Mouse (Mus musculus): ENCODE measurements at regions not wholly inside any gene's neighbourhood (a gene's known extent, or its start where the extent isn't known, plus 50 kb on each side); places are given as distances from the start of the nearest gene placed in this dataset.
"Not testable (repeated sequence)": the region's sequence is repeated elsewhere in the genome, so short reads cannot be mapped to it uniquely, and the experiment has no call there.

DNA sequence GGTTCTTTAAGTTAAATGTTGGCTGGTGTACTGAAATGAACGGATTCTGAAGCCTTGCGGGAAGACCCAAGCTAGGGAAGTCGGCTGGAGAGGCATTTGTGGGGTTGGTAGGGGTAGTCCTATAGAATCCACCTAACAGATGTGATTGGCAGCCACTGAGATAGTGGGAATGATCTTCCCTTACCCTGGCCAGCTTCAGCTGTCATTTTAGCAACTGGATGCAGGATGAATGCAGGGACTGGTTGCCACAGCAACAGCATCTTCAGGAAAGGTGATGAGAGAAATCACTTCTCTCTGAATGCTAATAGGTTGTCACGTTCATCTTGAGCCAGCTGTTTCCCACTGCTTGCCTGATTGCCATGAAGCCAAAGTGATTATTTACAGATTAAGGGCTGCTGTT is 224.5 kb downstream of the Dact1 start:
- no peak for DNase-seq

GRCm38 (mm10) chr12:71535251-71535650 is 225.6 kb downstream of the Dact1 start:
- DNase-seq = no peak

- not testable (repeated sequence) for DNase-seq
These were observed 226.1 kb downstream of the Dact1 start for GRCm38 (mm10) chr12:71535831-71536230.

DNA sequence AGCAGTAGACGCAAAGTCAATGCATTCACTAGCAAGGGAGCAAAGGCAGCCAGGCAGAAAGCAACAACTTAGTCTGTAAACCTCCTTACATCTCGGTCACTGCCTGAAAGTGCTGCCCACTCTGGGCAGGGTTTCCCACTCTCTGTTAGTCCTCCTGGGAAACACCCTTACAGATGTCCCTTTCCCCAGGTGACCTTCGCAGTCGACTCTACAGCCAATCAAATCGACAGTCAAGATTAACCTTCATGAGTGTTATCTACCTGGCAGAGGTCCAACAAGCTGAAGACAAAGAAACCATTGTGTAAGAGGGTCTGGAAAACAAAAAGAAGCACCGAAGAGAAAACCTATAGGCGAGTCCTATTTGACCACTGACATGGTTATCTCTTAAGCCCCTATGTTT is 229.0 kb downstream of the Dact1 start:
- DNase-seq = no peak

DNA sequence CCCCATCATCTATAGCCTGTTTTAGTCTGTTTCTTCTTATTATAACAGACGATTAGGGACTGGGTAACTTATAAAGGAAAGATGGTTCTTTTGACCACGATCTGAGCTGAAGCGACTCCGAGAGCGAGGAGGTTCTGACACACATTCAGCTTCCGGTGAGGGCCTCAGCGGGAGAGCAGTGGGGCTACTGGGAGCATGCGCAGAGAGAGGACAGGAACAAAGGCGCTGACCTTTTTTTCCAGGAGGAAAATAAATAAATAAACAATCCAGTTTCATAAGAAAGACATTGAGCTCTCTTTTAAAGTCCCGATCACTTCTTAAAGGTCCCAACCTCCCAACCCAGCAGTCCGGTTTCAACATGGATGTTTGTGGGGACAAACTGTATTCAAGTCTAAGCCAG is 230.6 kb downstream of the Dact1 start:
- no peak for DNase-seq

DNA sequence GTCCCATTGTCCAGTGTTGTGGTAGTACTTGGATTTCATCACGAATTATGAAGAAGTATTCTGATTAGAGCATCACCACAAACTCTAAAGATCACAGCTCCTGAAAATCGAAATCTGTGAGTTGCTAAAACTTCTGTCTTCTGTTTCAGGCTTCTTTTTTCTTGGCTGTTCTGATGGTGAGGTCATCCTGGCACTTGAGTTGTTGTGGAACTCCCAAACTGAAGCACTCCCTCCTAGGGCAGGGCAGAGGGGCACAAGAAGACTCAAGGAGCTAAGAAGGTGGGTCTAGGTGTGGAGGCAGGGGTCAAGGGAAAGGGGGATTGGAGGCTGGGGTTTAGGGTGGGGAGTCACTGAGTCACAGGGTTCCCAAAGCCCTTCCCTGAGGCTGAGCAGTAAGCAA is 232.3 kb downstream of the Dact1 start:
- DNase-seq = no peak

GRCm38 (mm10) chr12:71543571-71544119 is 234.0 kb downstream of the Dact1 start:
- DNase-seq = no peak

DNA sequence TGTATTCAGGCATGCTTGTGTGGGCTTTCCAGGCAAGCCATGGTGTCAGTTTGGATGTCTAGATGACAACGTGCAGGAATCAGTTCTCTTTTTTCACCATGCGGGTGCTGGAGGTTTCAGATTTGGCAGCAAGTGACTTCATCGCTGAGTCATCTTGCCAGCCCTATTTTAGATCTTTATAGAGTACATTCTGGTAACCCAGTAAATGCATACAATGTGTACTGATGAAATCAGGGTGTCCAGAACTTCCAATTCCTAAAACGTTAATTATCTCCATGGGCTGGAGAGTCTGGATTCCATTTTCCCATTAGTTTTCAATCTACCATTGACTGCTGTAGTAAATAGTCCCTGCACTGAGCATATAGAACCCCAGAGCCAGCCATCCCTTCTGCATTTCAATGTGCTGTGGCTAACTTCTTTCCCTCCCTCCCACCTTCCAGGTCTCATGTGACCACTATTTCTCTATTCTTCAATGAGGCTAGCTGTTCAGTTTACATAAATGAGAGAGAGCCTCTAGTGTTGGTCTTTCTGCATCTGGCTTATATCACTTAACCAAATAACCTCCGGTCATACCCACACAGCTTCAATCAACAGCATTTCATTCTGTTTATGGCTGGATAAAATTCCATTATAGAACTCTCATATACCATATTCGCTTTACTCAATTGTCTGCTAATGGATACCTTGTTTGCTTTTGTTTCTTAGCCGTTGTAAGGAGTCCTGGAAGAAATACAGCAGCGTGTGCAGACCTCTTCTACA is 234.9 kb downstream of the Dact1 start:
- no peak for DNase-seq

GRCm38 (mm10) chr12:71546523-71547265 is 237.0 kb downstream of the Dact1 start:
- no peak for DNase-seq

- no peak for DNase-seq
These were observed 239.7 kb downstream of the Dact1 start for GRCm38 (mm10) chr12:71549336-71549735.

DNA sequence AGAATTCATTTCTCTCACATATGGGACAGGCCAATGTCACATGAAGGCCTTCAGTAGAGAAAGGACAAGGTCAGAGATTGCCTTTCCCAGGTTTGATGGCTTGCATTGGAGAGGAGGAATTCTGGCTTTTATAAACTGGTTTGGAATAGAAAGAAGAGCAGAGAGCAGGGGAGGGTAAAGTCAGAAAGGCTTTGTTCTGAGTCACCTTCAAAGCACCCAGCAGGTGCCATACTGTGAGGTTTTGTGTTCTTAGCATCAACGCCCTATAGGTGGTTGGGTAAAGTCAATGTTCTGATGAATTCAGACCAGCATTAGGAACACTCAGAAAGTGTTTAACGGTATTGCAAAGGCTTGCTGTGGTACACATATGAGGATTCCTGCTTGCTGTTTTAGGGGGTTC is 244.5 kb downstream of the Dact1 start:
- DNase-seq = no peak

- no peak for DNase-seq
These were observed 251.6 kb downstream of the Dact1 start for GRCm38 (mm10) chr12:71561259-71561658.

- no peak for DNase-seq
These were observed 252.4 kb downstream of the Dact1 start for GRCm38 (mm10) chr12:71561918-71562572.

- DNase-seq = no peak
These were observed 253.5 kb downstream of the Dact1 start for GRCm38 (mm10) chr12:71563219-71563618.

DNA sequence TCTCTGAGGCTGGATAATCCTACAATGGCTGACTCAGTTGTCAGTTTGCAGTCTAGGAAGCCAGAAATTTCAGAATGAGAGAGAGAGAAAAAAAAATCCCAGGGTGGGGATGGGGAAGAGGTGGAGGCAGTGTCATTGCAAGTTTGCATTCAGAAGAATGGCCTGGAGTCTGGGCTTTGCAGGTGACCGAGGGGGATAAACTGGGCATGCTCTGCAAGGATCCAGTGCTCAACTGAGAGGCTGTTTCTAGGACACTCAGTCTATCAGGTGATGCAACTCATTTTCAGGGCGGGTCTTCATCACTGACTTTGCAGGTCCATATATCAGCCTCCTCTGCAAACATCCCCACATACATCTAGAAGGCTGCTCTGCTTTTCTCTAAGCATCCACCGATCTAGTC is 256.7 kb downstream of the Dact1 start:
- no peak for DNase-seq

DNA sequence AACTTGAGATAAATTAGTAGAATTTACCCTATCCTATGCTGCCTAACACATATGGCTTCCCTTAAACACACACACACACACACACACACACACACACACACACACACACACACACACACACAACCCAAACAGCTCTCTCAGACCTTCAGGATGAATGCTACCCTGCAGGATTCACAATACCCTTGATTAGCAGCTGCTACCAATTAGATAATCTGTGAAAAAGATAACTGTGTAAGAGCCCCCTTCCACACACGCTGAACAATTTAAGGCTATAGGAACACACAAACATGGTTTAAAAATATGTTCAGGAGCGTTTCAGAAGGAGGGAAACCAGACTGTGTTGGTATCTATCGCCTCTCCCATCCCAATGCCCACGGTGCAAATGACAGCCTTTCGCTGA is 258.6 kb downstream of the Dact1 start:
- DNase-seq = no peak

DNA sequence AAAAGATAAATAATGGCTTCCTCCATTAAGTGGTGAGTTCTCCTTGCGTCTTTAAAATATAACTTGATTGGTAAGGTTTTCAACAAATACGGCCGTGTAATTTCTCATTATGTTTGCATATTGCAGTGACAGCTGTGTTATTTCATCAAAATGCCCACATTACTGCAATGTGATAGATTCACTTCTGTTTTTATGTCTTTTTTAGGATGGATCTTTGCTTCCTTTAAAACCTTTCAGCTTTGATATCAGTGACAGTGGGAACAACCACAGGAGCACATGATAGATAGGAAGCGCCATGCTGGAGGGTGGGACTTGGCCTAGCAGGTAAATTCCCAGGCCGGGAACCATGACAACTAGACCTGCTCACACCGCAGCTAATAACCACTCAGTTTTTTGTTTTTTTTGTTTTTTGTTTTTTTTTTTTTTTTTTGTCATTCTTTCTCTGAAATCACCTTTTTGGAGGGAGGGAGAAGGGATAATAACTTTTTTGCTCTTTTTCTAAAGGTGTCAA is 259.3 kb downstream of the Dact1 start:
- no peak for DNase-seq

- no peak for DNase-seq
These were observed 260.0 kb downstream of the Dact1 start for GRCm38 (mm10) chr12:71569662-71570061.

DNA sequence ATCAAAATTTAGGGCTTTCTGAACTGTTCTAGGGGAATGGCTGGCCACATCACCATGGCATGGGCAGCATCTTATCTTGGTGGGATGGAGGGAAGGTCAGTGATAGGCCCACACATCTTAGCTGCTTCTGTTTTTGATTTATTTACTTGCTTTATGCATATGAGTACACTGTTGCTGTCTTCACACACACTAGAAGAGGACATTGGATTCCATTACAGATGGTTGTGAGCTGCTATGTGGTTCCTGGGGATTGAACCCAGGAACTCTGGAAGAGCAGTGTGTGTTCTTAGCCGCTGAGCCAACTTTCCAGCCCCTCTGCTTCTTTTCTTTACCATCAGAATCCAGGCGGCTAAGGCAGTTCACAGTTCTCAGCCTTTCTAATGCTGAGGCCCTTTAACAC is 260.4 kb downstream of the Dact1 start:
- no peak for DNase-seq

GRCm38 (mm10) chr12:71572833-71573446 is 257.9 kb upstream of the Daam1 start:
- no peak for DNase-seq

DNA sequence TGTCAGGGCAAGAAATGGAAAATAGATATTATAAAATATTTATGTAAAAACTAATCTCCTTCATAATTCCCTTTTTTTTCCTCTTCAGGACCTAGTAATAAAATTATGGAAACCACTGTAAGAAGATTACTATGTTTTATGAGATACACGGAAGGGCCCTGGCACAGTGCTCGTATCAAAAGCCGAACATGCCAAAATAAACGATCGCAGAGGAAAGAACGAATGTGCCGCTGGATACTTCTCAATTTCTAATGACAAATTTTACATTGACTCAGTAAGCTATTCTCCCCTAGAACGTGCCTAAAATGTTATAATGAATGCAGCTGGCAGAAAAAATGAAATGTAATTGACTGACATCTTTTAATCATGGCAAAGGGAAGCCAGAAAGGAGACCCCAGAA is 257.4 kb upstream of the Daam1 start:
- no peak for DNase-seq

GRCm38 (mm10) chr12:71574685-71575084 is 256.2 kb upstream of the Daam1 start:
- no peak for DNase-seq

DNA sequence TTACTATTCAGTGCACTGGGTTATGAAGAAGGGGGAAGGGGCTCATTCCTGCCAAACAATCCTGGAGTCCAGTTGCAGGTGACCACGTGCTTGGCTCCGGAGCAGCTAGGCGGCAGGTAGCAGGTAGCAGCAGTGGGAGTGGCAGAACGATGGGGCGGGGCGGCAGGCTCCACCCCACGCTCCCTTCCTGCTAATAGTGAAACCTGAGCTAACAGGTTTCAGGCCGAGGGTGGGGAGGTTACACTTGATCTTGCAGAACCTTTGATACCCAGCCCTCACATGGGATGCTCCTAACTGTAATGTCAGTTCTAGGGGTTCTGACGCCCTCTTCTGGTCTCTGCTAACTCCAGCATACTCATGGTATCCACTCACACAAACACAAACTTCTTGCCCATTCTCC is 253.5 kb upstream of the Daam1 start:
- peak; percentile 18 for DNase-seq

All from thymus, postnatal 14 days (tissue).